Mouse (Mus musculus) liver, adult 2 months (tissue): Measurements from ENCODE around the gene Gpr25.

Experiments used
- CTCF ChIP-seq: fragments of 200-500 bp; IDR thresholded peaks from 2 replicates; pipeline ENCODE4 v1.5.1; 2011; ENCODE audit warnings: low read depth, low read length, control low read depth
- POLR2A ChIP-seq: fragments of 200-500 bp; IDR thresholded peaks from 2 replicates; pipeline ENCODE4 v1.6.1; 2011; ENCODE audit warnings: low read length, control low read depth; ENCODE audit not compliant: insufficient read depth; ENCODE audit errors: extremely low read depth

DNA sequence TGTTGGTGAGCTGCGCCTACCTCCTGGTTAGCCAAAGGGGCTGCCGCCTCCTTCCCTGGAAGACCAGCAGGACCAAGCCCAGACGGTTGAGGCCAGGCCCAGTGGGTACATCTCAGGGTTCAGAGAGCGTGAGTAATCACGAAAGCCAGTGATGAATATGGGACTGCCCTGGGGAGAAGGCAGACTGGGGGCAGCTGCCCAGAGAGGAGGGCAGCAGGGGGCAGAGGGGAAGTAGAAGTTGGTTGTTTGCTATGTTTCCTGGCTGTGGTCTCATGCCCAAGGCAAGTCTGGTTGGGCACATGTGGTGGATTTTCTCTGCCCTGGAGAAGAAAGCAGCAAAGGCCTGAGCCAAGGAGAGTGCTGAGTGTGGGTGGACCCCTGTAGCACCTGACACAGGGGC lies 2.7 kb upstream of the Gpr25 start:
- TF ChIP-seq POLR2A (no peak), CTCF (no peak)
